Mouse (Mus musculus): Measurements from ENCODE around the gene Hlcs. TPM values are rescaled to one million over a fixed set of nuclear protein-coding genes. Genes with fewer than 3 reads are reported as not detected.

Hlcs gene
- polyA plus RNA-seq, 1 experiment from 2014 or later: 8.0 TPM

GRCm38 (mm10) chr16:94264611-94265010 lies 48.8 kb downstream of the Hlcs start:
- ATAC-seq (ENCODE audit: low FRiP score): no peak
- Histone ChIP-seq H3K4me1 (replicated peaks) (no peaks in the 10 kb centered on the region), H3K4me2 (no peak overlapping the region), H3K4me3 (no peak overlapping the region), H3K27ac (no peak overlapping the region), H3K36me3 (peaks cover 6% of the 10 kb centered on the region), H3K9me3 (no peaks in the 10 kb centered on the region), H3K27me3 (no peaks in the 10 kb centered on the region), H3K9ac (no peak overlapping the region)
- 83% methylated on average over 6 of the region's 6 CpGs for WGBS

- Histone ChIP-seq H3K4me1 (replicated peaks) (no peaks in the 10 kb centered on the region), H3K36me3 (peaks cover 1% of the 10 kb centered on the region), H3K9me3 (no peaks in the 10 kb centered on the region), H3K4me2 (no peak overlapping the region), H3K4me3 (no peak overlapping the region), H3K27me3 (no peaks in the 10 kb centered on the region), H3K27ac (no peak overlapping the region), H3K9ac (no peak overlapping the region)
- no peak for ATAC-seq (ENCODE audit: low FRiP score)
- 95% methylated on average over 19 of the region's 19 CpGs for WGBS
Observed at GRCm38 (mm10) chr16:94262501-94262900, 50.9 kb downstream of the Hlcs start.

GRCm38 (mm10) chr16:94260938-94261630 lies 52.3 kb downstream of the Hlcs start:
- H3K9ac ChIP-seq: no peak overlapping the region
- no peak overlapping the region for H3K4me3 ChIP-seq
- no peak overlapping the region for H3K4me2 ChIP-seq
- 91% methylated on average over 19 of the region's 19 CpGs for WGBS
- no peak overlapping the region for H3K27ac ChIP-seq
- no peaks in the 10 kb centered on the region for H3K9me3 ChIP-seq
- no peaks in the 10 kb centered on the region for H3K36me3 ChIP-seq
- no peak for ATAC-seq (ENCODE audit: low FRiP score)
- no peaks in the 10 kb centered on the region for H3K4me1 ChIP-seq (replicated peaks)
- 0 out of 2 replicates have a peak, but pooled peaks cover 3% of the 10 kb centered on the region for H3K27me3 ChIP-seq

- Histone ChIP-seq H3K9ac (no peak overlapping the region), H3K27me3 (peaks cover 7% of the 10 kb centered on the region; the same call in 1 of the 2 replicates), H3K36me3 (no peaks in the 10 kb centered on the region), H3K4me3 (no peak overlapping the region), H3K4me1 (replicated peaks) (peaks cover 6% of the 10 kb centered on the region; the same call in 1 of the 2 replicates), H3K4me2 (no peak overlapping the region), H3K27ac (no peak overlapping the region), H3K9me3 (no peaks in the 10 kb centered on the region)
- ATAC-seq (ENCODE audit: low FRiP score): peak; percentile 69; the same call in 1 of the 2 replicates
- WGBS: 64% methylated on average over 14 of the region's 14 CpGs
Observed at GRCm38 (mm10) chr16:94258366-94259310, 54.7 kb downstream of the Hlcs start.

- Histone ChIP-seq H3K36me3 (no peaks in the 10 kb centered on the region), H3K9me3 (no peaks in the 10 kb centered on the region), H3K4me3 (no peak overlapping the region), H3K9ac (no peak overlapping the region), H3K27ac (no peak overlapping the region), H3K27me3 (peaks cover 14% of the 10 kb centered on the region; the same call in 1 of the 2 replicates), H3K4me1 (replicated peaks) (peaks cover 7% of the 10 kb centered on the region), H3K4me2 (no peak overlapping the region)
- no peak for ATAC-seq (ENCODE audit: low FRiP score)
- WGBS: 86% methylated on average over 4 of the region's 4 CpGs
Observed at GRCm38 (mm10) chr16:94255592-94255991, 57.8 kb downstream of the Hlcs start.

GRCm38 (mm10) chr16:94255035-94255434 lies 58.3 kb downstream of the Hlcs start:
- WGBS: 89% methylated on average over 6 of the region's 6 CpGs
- H3K4me3 ChIP-seq: no peak overlapping the region

GRCm38 (mm10) chr16:94254415-94254891 lies 58.9 kb downstream of the Hlcs start:
- Histone ChIP-seq H3K36me3 (no peaks in the 10 kb centered on the region), H3K27ac (no peak overlapping the region), H3K9ac (no peak overlapping the region), H3K4me3 (no peak overlapping the region), H3K9me3 (no peaks in the 10 kb centered on the region), H3K4me1 (replicated peaks) (peaks cover 15% of the 10 kb centered on the region), H3K27me3 (peaks cover 14% of the 10 kb centered on the region; the same call in 1 of the 2 replicates), H3K4me2 (no peak overlapping the region)
- 62% methylated on average over 12 of the region's 12 CpGs for WGBS
- ATAC-seq (ENCODE audit: low FRiP score): no peak

More at GRCm38 (mm10) chr16:94255035-94255434, 58.3 kb downstream of the Hlcs start:
- peaks cover 12% of the 10 kb centered on the region for H3K4me1 ChIP-seq (replicated peaks)
- H3K9ac ChIP-seq: no peak overlapping the region
- no peak for ATAC-seq (ENCODE audit: low FRiP score)
- no peaks in the 10 kb centered on the region for H3K9me3 ChIP-seq
- H3K27me3 ChIP-seq: peaks cover 14% of the 10 kb centered on the region; the same call in 1 of the 2 replicates
- H3K36me3 ChIP-seq: no peaks in the 10 kb centered on the region
- no peak overlapping the region for H3K27ac ChIP-seq
- H3K4me2 ChIP-seq: no peak overlapping the region

- H3K4me2 ChIP-seq: no peak overlapping the region
- no peak for ATAC-seq (ENCODE audit: low FRiP score)
- H3K4me3 ChIP-seq: no peak overlapping the region
- H3K9me3 ChIP-seq: no peaks in the 10 kb centered on the region
- peaks cover 14% of the 10 kb centered on the region; the same call in 1 of the 2 replicates for H3K27me3 ChIP-seq
- H3K27ac ChIP-seq: no peak overlapping the region
- H3K4me1 ChIP-seq (replicated peaks): peaks cover 15% of the 10 kb centered on the region
- H3K36me3 ChIP-seq: no peaks in the 10 kb centered on the region
- no peak overlapping the region for H3K9ac ChIP-seq
- WGBS: 72% methylated on average over 24 of the region's 24 CpGs
Observed at GRCm38 (mm10) chr16:94253671-94254414, 59.5 kb downstream of the Hlcs start.

- Histone ChIP-seq H3K27ac (no peak overlapping the region), H3K9me3 (no peaks in the 10 kb centered on the region), H3K4me3 (no peak overlapping the region), H3K4me1 (replicated peaks) (peaks cover 15% of the 10 kb centered on the region), H3K4me2 (no peak overlapping the region), H3K36me3 (no peaks in the 10 kb centered on the region), H3K9ac (no peak overlapping the region), H3K27me3 (peaks cover 20% of the 10 kb centered on the region)
- no peak for ATAC-seq (ENCODE audit: low FRiP score)
- 82% methylated on average over 13 of the region's 13 CpGs for WGBS
Observed at GRCm38 (mm10) chr16:94251756-94252155, 61.6 kb downstream of the Hlcs start.

GRCm38 (mm10) chr16:94250640-94251349 lies 62.6 kb downstream of the Hlcs start:
- no peak overlapping the region for H3K4me2 ChIP-seq
- no peak for ATAC-seq (ENCODE audit: low FRiP score)
- no peak overlapping the region for H3K27ac ChIP-seq
- H3K4me3 ChIP-seq: no peak overlapping the region
- H3K36me3 ChIP-seq: no peaks in the 10 kb centered on the region
- 79% methylated on average over 15 of the region's 15 CpGs for WGBS
- peaks cover 15% of the 10 kb centered on the region for H3K4me1 ChIP-seq (replicated peaks)
- peaks cover 20% of the 10 kb centered on the region for H3K27me3 ChIP-seq
- no peaks in the 10 kb centered on the region for H3K9me3 ChIP-seq
- no peak overlapping the region for H3K9ac ChIP-seq

GRCm38 (mm10) chr16:94250136-94250535 lies 63.2 kb downstream of the Hlcs start:
- Histone ChIP-seq H3K36me3 (no peaks in the 10 kb centered on the region), H3K27ac (no peak overlapping the region), H3K4me1 (replicated peaks) (peaks cover 15% of the 10 kb centered on the region), H3K4me2 (no peak overlapping the region), H3K9ac (no peak overlapping the region), H3K27me3 (peaks cover 23% of the 10 kb centered on the region), H3K9me3 (no peaks in the 10 kb centered on the region), H3K4me3 (no peak overlapping the region)
- no peak for ATAC-seq (ENCODE audit: low FRiP score)
- 48% methylated on average over 12 of the region's 12 CpGs for WGBS
